Mouse (Mus musculus) brain, embryonic 14.5 days (tissue): ENCODE measurements around the gene Spcs3.

ENCODE experiments used
- CTCF ChIP-seq: fragments of 200-500 bp; IDR thresholded peaks from 2 replicates; pipeline ENCODE4 v1.5.1; 2012; ENCODE audit warnings: inconsistent platforms, mild to moderate bottlenecking, moderate library complexity, borderline replicate concordance; ENCODE audit not compliant: insufficient read depth, insufficient read length; ENCODE audit errors: extremely low read depth
- POLR2A ChIP-seq: fragments of 200-500 bp; IDR thresholded peaks from 2 replicates; pipeline ENCODE4 v1.6.1; 2012; ENCODE audit warnings: mild to moderate bottlenecking, inconsistent platforms, borderline replicate concordance; ENCODE audit not compliant: poor library complexity, insufficient read depth, insufficient read length, severe bottlenecking; ENCODE audit errors: extremely low read depth

- TF ChIP-seq POLR2A (no peak), CTCF (no peak)
These were observed 10.9 kb downstream of the Spcs3 start for GRCm38 (mm10) chr8:54518756-54519460.
